Mouse (Mus musculus) embryonic facial prominence, embryonic 11.5 days (tissue): ENCODE measurements around the gene Rnf144a. TPM values are rescaled to one million over a fixed set of nuclear protein-coding genes. Genes with fewer than 3 reads are reported as not detected.

ENCODE experiments used
- ATAC-seq: fragments of 200-750 bp; cut with Nextera tagmentation; replicated peaks from 2 replicates; pipeline ENCODE4 v1.8.0; 2017; ENCODE audit warnings: low read depth; ENCODE audit not compliant: insufficient number of reproducible peaks, low FRiP score, low TSS enrichment
- DNase-seq: peaks from one replicate; pipeline ENCODE4 v3.0.0-alpha.2; 2015; ENCODE audit warnings: low spot score
- H3K27ac ChIP-seq: fragments of 300-500 bp; sonication (generic); replicated peaks from 2 replicates; pipeline ENCODE4 v1.5.1; 2014; ENCODE audit warnings: mild to moderate bottlenecking, low read depth, low read length, control low read depth
- H3K27me3 ChIP-seq: fragments of 300-500 bp; sonication (generic); 2 replicates; pipeline ENCODE4 v1.6.1; 2014; ENCODE audit warnings: mild to moderate bottlenecking, low read length, moderate library complexity, mixed read lengths; ENCODE audit not compliant: control insufficient read depth, insufficient read depth
- H3K36me3 ChIP-seq: fragments of 300-500 bp; sonication (generic); replicated peaks from 2 replicates; pipeline ENCODE4 v1.6.1; 2014; ENCODE audit warnings: low read depth, mild to moderate bottlenecking, low read length, moderate library complexity, mixed read lengths; ENCODE audit not compliant: control insufficient read depth, insufficient read depth
- H3K4me1 ChIP-seq: fragments of 300-500 bp; sonication (generic); 2 replicates; pipeline ENCODE4 v1.6.1; 2014; ENCODE audit warnings: low read length, mixed read lengths; ENCODE audit not compliant: control insufficient read depth, insufficient read depth
- H3K4me2 ChIP-seq: fragments of 300-500 bp; sonication (generic); 2 replicates; pipeline ENCODE4 v1.6.1; 2014; ENCODE audit warnings: low read depth, mild to moderate bottlenecking, control low read depth, low read length, moderate library complexity
- H3K4me3 ChIP-seq: fragments of 300-500 bp; sonication (generic); 2 replicates; pipeline ENCODE4 v1.5.1; 2014; ENCODE audit warnings: low read depth, low read length, control low read depth
- H3K9ac ChIP-seq: fragments of 300-500 bp; sonication (generic); replicated peaks from 2 replicates; pipeline ENCODE4 v1.6.1; 2014; ENCODE audit warnings: mild to moderate bottlenecking, control low read depth, low read length
- H3K9me3 ChIP-seq: fragments of 300-500 bp; sonication (generic); replicated peaks from 2 replicates; pipeline ENCODE4 v1.6.1; 2016; ENCODE audit warnings: mild to moderate bottlenecking, low read length, inconsistent platforms, mixed read lengths; ENCODE audit not compliant: control insufficient read depth
- WGBS: fragments of 180-500 bp; shearing (Covaris S2); extraction: QIAGEN DNeasy Blood & Tissue Kit; methylation state at CpG from one replicate; pipeline ENCODE4 v1.1.7; 2014; 5-methylcytosine and 5-hydroxymethylcytosine counted together
- polyA plus RNA-seq: library from polyadenylated mRNA; unstranded; fragments of >200 nt; fragmentation: Nextera tagmentation; extraction: Ambion mirVana; gene quantifications from 2 replicates; pipeline ENCODE4 v1.2.1, GENCODE M21; 2014

Gene Rnf144a
- polyA plus RNA-seq, 1 experiment from 2014 or later: 32.2 TPM

DNA sequence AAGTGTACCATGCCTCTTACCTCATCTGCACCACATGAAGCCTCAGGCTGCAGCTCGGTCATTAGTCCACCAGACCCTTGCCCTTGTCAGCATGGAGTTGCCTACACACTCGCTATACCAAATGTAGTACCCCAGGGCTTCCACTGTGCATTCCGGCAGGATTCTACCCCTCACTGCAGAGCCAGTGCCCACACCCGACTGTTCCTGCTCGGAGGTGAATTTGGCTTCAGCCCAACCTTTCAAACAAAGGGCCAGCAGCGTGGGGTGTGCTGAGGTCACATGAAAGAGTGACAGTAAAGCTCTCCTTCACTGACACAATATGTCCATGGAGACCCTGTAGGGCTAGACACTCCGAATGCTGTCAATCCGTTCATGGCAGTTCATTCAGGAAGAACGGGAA lies 6.3 kb downstream of the Rnf144a start:
- H3K27me3 ChIP-seq: no peaks in the 10 kb centered on the region
- H3K4me3 ChIP-seq: no peak overlapping the region
- no peaks in the 10 kb centered on the region; the same call in 1 of the 2 replicates for H3K4me1 ChIP-seq
- WGBS: 78% methylated on average over 9 of the region's 9 CpGs
- H3K27ac ChIP-seq: no peak overlapping the region
- ATAC-seq (no peak), DNase-seq (no peak)
- H3K9me3 ChIP-seq: no peaks in the 10 kb centered on the region
- no peaks in the 10 kb centered on the region; the same call in none of the 2 replicates for H3K36me3 ChIP-seq
- no peak overlapping the region for H3K9ac ChIP-seq
- H3K4me2 ChIP-seq: no peak overlapping the region

GRCm38 (mm10) chr12:26404781-26405702 lies 10.0 kb downstream of the Rnf144a start:
- 84% methylated on average over 11 of the region's 11 CpGs for WGBS
- Histone ChIP-seq H3K4me2 (no peak overlapping the region), H3K27ac (no peak overlapping the region), H3K9me3 (no peaks in the 10 kb centered on the region), H3K4me3 (no peak overlapping the region), H3K27me3 (no peaks in the 10 kb centered on the region), H3K9ac (no peak overlapping the region), H3K4me1 (no peaks in the 10 kb centered on the region), H3K36me3 (no peaks in the 10 kb centered on the region; the same call in none of the 2 replicates)
- ATAC-seq: no peak
- no peak for DNase-seq

DNA sequence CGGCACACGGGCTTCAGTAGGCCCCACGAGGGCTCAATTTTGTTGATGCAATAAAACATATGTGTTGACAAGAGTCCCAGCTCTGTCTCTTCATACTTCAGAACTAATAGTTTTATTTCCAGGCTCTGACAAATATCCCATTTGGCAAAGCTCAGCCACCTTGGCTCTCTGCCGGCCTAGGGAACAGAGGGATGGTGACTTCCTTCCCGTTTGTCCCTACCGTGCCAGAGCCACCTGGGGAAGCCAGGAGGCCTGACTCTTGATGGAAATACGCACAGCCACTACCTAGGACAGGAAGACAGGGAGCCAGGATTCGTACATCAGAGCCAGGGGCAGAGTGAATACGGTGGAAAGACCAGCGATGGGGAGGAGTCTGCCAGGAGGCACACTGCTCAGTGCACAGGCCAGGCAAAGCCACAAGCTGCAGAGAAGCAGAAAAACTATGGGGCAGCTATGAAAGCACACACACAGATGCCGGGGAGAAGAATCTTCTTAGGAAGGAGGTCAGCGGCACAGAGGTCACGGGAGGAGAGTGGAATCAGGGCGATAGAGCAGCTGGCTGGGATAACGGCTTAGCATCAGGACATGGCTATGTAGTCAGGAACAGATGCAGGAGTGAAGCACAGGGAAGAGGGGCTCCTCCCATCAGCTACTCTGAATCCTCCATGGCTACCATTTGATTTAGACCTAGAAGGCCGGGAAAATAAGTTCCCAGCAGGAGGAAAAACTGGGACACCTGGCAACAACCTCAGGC lies 11.5 kb downstream of the Rnf144a start:
- Histone ChIP-seq H3K9ac (no peak overlapping the region), H3K27ac (no peak overlapping the region), H3K27me3 (no peaks in the 10 kb centered on the region), H3K9me3 (no peaks in the 10 kb centered on the region), H3K4me1 (no peaks in the 10 kb centered on the region; the same call in 1 of the 2 replicates), H3K4me2 (no peak overlapping the region), H3K4me3 (no peak overlapping the region), H3K36me3 (no peaks in the 10 kb centered on the region; the same call in none of the 2 replicates)
- ATAC-seq (no peak), DNase-seq (no peak)
- 80% methylated on average over 16 of the region's 16 CpGs for WGBS

GRCm38 (mm10) chr12:26401696-26402470 lies 13.2 kb downstream of the Rnf144a start:
- DNase-seq: no peak
- H3K36me3 ChIP-seq: no peaks in the 10 kb centered on the region; the same call in 1 of the 2 replicates
- H3K9me3 ChIP-seq: no peaks in the 10 kb centered on the region
- 76% methylated on average over 10 of the region's 10 CpGs for WGBS
- no peak overlapping the region for H3K4me3 ChIP-seq
- H3K4me2 ChIP-seq: no peak overlapping the region
- no peak overlapping the region for H3K27ac ChIP-seq
- H3K9ac ChIP-seq: no peak overlapping the region
- no peak for ATAC-seq
- H3K4me1 ChIP-seq: no peaks in the 10 kb centered on the region; the same call in 1 of the 2 replicates
- no peaks in the 10 kb centered on the region for H3K27me3 ChIP-seq

- no peak overlapping the region for H3K9ac ChIP-seq
- DNase-seq: no peak
- WGBS: 81% methylated on average over 1 of the region's 1 CpGs
- no peaks in the 10 kb centered on the region; the same call in 1 of the 2 replicates for H3K4me1 ChIP-seq
- H3K4me2 ChIP-seq: no peak overlapping the region
- H3K9me3 ChIP-seq: no peaks in the 10 kb centered on the region
- H3K36me3 ChIP-seq: no peaks in the 10 kb centered on the region; the same call in 1 of the 2 replicates
- H3K27ac ChIP-seq: no peak overlapping the region
- H3K27me3 ChIP-seq: no peaks in the 10 kb centered on the region
- no peak overlapping the region for H3K4me3 ChIP-seq
- ATAC-seq: no peak
These were observed 13.8 kb downstream of the Rnf144a start for GRCm38 (mm10) chr12:26401254-26401653.

DNA sequence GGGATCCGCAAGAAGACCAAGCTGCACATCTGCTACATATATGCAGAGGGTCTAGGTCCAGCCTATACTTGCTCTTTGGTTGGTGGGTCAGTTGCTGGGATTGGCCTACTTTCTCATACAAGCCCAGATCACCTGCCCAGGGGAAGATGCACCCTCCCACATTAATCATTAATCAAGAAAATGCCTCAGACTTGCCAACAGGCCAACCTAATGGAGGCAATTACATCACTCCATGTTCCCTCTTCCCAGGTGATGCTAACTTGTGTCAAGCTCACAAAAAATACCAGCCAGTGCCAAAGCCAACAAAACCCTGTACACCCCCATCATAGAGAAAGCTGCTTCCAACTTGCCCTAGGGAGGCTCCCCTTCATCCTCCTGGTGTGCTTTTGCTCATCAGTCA lies 14.3 kb downstream of the Rnf144a start:
- H3K9me3 ChIP-seq: no peaks in the 10 kb centered on the region
- H3K27me3 ChIP-seq: no peaks in the 10 kb centered on the region
- H3K4me3 ChIP-seq: no peak overlapping the region
- DNase-seq: no peak
- H3K27ac ChIP-seq: no peak overlapping the region
- no peak for ATAC-seq
- no peaks in the 10 kb centered on the region; the same call in 1 of the 2 replicates for H3K36me3 ChIP-seq
- no peak overlapping the region for H3K4me2 ChIP-seq
- H3K4me1 ChIP-seq: no peaks in the 10 kb centered on the region; the same call in 1 of the 2 replicates
- H3K9ac ChIP-seq: no peak overlapping the region
- 100% methylated on average over 1 of the region's 1 CpGs for WGBS

DNA sequence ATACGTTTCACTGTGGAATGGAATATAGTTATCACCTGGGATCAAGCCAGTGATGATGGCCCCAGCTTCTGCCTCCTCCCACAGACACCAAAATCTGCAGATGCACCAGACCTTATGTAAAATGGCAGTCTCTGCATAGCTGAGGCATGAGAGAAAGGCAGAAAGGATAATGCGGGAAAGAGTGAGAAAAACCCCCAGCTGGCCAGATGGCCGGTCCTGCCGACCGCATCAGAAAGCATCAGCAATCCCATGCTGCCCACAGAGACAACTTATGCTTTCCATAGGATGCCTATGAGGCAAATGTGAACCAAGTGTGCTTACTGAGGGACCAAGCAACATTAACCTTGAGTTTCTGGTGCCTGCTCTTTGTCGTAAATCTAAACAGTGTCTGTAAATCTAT lies 15.7 kb downstream of the Rnf144a start:
- no peaks in the 10 kb centered on the region; the same call in 1 of the 2 replicates for H3K4me1 ChIP-seq
- no peak overlapping the region for H3K4me2 ChIP-seq
- H3K9me3 ChIP-seq: no peaks in the 10 kb centered on the region
- DNase-seq (no peak), ATAC-seq (no peak)
- no peak overlapping the region for H3K4me3 ChIP-seq
- 85% methylated on average over 6 of the region's 6 CpGs for WGBS
- no peaks in the 10 kb centered on the region for H3K36me3 ChIP-seq
- H3K9ac ChIP-seq: no peak overlapping the region
- H3K27ac ChIP-seq: no peak overlapping the region
- H3K27me3 ChIP-seq: no peaks in the 10 kb centered on the region
